Mouse (Mus musculus): ENCODE measurements around the gene Msln. TPM values are rescaled to one million over a fixed set of nuclear protein-coding genes. Genes with fewer than 3 reads are reported as not detected.

Msln gene
- polyA plus RNA-seq (2012; rRNA removed), result 2.9 and 3.0 TPM in 2 replicates

DNA sequence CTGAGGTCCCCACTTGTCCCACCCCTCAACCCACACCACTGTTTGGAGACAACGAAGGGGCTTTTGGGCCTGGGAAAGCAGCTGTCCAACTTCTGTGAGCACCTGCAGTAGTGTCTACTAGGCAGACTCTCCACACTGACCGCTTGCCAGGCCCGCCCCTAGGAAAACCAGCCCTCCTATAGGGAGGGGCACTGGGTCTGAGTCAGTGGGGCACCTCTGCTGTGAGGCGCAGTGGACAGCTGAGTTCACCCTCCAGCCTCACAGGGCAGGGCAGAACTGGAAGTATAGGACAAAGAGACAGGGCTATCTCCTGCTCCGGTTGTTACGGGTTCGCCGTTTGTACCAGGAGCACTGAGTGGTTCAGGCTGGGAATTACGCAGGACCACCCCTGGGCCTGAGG lies at the start of gene Msln:
Gene Msln (minus strand): TSS at position 138 of the 400 bp plus-strand sequence.
- no peak for DNase-seq (ENCODE audit: extremely low spot score in 1 of 2, low spot score in 1 of 2)

DNA sequence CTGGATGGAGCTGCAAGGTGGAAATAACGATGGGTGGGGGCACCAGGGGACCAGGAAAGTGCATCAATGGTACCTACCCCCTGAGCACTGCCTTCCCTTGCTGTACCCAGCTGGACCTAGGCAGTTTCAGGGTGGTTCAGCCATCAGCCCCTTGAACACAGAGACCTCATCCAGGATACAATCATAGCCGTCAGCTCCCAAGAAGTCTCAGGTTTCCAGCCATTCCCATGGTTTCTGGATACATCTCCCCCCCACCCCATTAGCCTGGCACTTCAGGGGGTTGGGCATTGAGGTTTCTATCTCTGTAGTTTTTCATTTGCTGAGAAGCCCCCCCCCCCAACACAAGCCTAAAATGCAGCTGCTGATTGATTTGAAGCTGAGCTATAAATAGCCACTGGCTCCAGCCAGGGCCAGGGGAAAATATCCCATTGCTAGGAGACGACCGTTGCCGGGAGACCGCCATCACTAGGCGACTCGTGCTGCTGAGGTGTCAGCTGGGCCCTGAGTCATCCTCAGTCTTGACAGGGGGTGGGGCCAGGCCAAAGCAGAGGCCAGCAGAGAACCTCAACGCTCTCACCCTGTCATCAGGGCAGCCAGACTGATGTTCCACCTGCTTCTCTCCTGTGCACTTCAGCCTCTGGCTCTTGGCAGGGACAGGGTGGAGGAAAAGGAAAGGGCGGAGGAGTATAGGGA lies 48.8 kb upstream of the Msln start:
- DNase-seq (ENCODE audit: extremely low spot score in 1 of 2, low spot score in 1 of 2), result peak; percentile 87 to 88

GRCm38 (mm10) chr17:25801029-25801428 lies 46.9 kb upstream of the Msln start:
- DNase-seq (ENCODE audit: extremely low spot score in 1 of 2, low spot score in 1 of 2), result peak in 1 of 2 experiments; percentile 89

DNA sequence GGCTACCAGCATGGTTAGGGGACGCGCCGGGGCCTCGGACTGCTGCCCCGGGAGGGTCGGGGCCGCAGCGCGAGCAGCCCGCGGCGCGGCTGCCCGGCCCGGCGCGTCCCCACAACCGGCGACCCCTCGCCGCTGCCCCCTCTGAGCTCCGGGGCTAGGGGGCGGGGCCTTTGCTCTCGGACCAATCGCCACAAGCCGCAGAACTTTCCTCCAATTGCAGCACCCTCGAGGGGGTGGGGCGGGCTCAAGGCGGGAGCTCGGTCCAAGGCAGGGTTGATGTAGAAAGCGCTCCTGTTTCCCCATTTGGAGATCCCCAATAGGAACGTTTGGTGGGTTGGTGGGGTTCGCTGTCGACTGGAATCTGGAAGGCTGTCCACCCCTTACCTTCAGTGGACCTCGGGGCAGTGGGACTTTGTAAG lies 42.8 kb upstream of the Msln start, which contains the start of gene Metrn:
Gene Metrn (minus strand): TSS at position 186 of the 419 bp plus-strand sequence.
- DNase-seq (ENCODE audit: extremely low spot score in 1 of 2, low spot score in 1 of 2), result peak in 1 of 2 experiments; percentile 75

- DNase-seq (ENCODE audit: extremely low spot score in 1 of 2, low spot score in 1 of 2), result no peak
Measured at GRCm38 (mm10) chr17:25796211-25796771, 42.1 kb upstream of the Msln start.

- DNase-seq (ENCODE audit: extremely low spot score in 1 of 2, low spot score in 1 of 2), result peak; percentile 59 to 66
Measured at GRCm38 (mm10) chr17:25795609-25796092, 41.5 kb upstream of the Msln start, which contains the start of gene AC134908.4. Gene AC134908.4 (minus strand): TSS chr17:25795659.

- no peak for DNase-seq (ENCODE audit: extremely low spot score in 1 of 2, low spot score in 1 of 2)
Measured at GRCm38 (mm10) chr17:25794998-25795397, 40.8 kb upstream of the Msln start.

DNA sequence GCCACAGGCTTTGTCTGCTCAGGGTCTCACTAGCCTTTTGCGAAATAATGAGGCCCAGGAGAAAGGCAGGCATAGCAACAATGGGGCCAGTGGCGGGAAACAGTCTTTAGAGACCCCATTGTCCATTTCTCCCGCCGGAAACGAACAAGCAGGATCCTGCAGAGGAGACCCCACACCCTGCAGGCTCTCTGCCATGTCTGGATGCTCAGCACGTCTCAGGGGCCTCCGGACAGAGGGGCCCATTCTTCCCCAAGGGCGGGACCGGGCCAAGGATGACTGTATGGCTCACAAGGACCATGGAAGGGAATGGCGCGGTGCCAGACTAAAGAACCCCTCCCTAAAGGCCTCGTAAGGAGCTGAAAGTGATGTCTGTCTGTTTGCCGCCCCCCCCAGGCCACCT lies 40.0 kb upstream of the Msln start:
- no peak for DNase-seq (ENCODE audit: extremely low spot score in 1 of 2, low spot score in 1 of 2)

- DNase-seq (ENCODE audit: extremely low spot score in 1 of 2, low spot score in 1 of 2), result peak in 1 of 2 experiments; percentile 71
Measured at GRCm38 (mm10) chr17:25792615-25793014, 38.4 kb upstream of the Msln start, which contains the start of gene Fam173a. Gene Fam173a (minus strand): TSS chr17:25792901.

DNA sequence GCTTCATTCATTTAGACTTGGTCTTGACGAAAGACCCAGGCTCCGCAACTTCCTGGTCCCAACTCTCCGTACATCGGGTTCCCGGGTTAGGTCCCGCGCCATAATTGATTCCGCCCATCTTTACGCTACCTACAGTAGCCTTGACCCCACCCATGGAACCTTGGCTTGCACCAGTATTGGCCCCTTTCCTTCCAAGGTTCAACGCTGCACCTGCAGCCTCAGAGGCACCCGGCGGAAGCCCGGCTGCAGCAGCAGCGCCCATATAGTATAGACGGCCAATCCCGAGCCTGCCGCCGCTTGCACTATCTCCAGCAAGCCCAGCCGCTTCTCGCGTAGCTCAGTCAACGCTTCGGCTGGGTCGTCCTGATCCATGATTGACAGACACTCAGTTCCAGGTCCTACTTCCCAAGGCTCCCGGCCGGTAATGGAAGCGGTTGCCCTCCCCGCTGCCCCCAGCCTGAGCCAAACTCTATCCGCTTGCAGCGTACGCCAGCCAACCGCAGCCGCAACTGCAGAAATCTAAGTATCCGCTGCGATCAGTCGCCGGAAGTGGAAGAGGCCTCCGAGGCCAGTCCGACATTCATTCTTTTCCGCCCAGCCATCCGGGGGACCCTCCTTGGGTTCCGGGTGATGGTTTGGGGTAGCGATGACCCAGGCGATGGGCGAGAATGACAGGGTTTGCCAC lies 37.8 kb upstream of the Msln start:
- peak; percentile 64 to 91 for DNase-seq (ENCODE audit: extremely low spot score in 1 of 2, low spot score in 1 of 2)

GRCm38 (mm10) chr17:25791320-25791842 lies 37.2 kb upstream of the Msln start:
- DNase-seq (ENCODE audit: extremely low spot score in 1 of 2, low spot score in 1 of 2), result no peak

GRCm38 (mm10) chr17:25786781-25787504 lies 32.8 kb upstream of the Msln start:
- no peak for DNase-seq (ENCODE audit: extremely low spot score in 1 of 2, low spot score in 1 of 2)

DNA sequence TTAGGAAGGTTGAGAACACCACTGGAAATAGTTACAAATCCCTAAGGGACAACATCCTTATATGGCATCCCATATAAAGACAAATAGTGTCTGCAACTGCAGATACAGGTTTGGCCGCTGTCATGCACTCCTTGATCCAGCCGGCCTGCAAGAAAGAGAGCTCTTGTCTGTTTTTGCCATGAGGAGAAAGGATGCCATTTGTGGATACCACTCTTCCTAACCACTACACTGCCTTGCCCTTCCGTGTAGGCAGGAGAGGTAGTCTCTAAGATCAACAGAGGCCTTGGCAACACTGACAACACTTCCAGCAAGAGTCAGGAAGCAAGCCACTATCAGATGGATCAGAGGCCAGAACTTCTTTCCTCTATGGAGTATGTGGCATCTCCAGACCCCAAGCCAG lies 32.1 kb upstream of the Msln start, which contains the start of gene Ccdc78:
Gene Ccdc78 (plus strand): TSS at position 301 of the 400 bp plus-strand sequence.
- DNase-seq (ENCODE audit: extremely low spot score in 1 of 2, low spot score in 1 of 2), result no peak

DNA sequence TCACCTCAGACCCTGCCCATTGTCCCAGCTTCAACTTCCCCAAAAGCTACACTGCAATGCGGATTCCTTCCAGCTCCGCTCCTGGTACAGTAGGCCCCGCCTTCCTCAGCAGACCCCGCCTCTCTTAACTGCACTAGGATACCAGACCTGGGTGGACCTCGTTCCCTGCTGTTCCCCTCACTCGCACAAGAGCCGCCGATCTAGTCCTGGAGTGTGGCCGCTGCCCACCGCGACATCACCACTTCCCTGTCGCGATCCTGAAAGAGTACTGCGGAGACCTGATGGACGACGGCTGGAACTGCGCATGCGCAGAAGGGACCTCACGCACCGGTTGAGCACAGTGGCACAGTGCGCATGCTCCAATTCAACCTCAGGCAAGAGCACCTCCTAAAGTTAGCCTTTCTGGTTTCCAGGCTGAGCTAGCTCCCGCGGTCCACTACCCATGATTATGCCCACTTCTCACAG lies 31.1 kb upstream of the Msln start, which contains the start of gene Haghl:
Gene Haghl (minus strand): TSS at position 393 of the 465 bp plus-strand sequence.
- DNase-seq (ENCODE audit: extremely low spot score in 1 of 2, low spot score in 1 of 2), result peak; percentile 93 to 98

DNA sequence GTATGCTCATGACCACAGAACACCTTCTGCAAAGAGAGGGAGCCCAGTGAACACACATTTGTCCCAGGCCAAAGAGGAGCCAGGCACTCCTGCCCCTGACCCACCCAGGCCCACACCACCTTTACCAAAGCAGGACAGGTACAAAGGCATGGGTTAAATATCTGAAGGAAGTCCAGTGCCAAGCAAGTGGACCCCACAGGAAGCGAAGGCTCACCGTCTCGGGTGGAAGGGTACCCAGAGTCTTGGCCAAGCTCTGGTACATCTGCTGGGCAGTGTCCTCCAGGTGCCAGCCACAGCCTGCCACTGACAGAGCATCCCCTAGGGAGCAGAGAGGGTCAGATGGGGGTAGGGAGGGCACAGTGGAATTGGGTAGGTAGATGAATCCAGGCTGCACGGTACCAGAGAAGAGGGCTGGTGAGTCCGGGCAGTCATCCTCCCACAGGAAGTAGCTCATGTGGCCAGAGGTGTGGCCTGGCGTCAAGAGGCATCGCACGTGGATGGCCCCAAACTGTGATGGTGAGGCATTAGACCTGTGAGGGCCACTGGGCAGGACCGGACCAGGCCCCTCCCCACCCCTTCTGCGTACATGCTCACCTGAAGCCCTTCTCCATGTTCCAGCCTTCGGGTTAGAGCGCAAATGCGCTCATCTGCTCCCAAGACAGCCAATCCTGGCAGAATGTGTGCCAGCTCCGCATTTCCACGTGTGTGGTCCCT lies 29.8 kb upstream of the Msln start:
- DNase-seq (ENCODE audit: extremely low spot score in 1 of 2, low spot score in 1 of 2), result no peak

- DNase-seq (ENCODE audit: extremely low spot score in 1 of 2, low spot score in 1 of 2), result no peak
Measured at GRCm38 (mm10) chr17:25783086-25783485, 28.9 kb upstream of the Msln start.

DNA sequence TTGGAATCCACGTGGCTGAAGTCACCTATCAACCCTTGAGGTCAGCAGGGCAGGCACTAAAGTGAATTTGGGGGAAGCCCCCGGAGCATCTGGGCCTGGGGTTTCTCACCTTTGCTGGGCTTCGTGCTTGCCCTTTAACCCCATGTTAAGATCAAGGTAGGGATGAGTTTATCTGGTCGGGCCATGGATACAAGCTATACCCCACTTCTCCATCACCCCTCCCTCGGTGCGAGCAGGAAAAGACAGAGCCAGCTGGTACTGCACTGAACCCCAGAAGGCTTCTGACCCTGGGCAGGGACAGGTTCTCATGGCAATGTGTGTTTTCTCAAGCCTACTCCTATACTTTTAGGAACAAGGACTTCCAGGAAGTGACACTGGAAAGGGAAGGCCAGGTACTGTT lies 27.2 kb upstream of the Msln start:
- DNase-seq (ENCODE audit: extremely low spot score in 1 of 2, low spot score in 1 of 2), result no peak

DNA sequence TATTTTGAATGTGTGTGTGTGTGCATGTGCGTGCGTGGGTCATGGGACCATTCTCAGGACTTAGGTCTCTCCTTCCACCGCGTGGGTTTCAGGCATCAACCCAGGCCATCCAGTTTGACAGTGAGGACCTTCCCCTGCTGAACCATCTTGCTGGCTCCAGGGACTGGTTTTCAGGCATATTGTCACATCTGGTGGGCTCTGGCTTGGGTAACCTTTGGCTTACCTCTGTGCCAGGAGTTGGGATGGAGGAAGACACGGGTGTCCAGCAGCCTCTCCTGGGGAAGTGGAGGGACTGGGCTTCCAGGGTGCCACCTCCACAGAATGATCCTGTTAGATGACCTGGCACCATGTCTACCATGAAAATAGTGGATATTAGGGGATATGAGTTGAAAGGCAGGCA lies 23.8 kb upstream of the Msln start:
- DNase-seq (ENCODE audit: extremely low spot score in 1 of 2, low spot score in 1 of 2), result no peak

- no peak for DNase-seq (ENCODE audit: extremely low spot score in 1 of 2, low spot score in 1 of 2)
Measured at GRCm38 (mm10) chr17:25775318-25776062, 21.3 kb upstream of the Msln start.

All from frontal cortex, adult 2 months (tissue).